Mouse (Mus musculus): ENCODE results near the gene Letm1. TPM values are rescaled to one million over a fixed set of nuclear protein-coding genes. Genes with fewer than 3 reads are reported as not detected.

The Letm1 gene
- polyA plus RNA-seq (2012; rRNA removed) = 64.4 and 127 TPM in 2 replicates

- H3K36me3 ChIP-seq (ENCODE audit: control insufficient read depth, insufficient read depth, low read length) = peaks cover 6% of the 10 kb centered on the region
- under 1% methylated on average over 65 of the region's 65 CpGs for WGBS
- peak; percentile 80 for TF ChIP-seq POLR2A (IDR thresholded peaks at IDR 0.05; ENCODE audit: low read depth, low read length)
- TF ChIP-seq CTCF (IDR thresholded peaks at IDR 0.05; ENCODE audit: extremely low read depth, insufficient read length, insufficient replicate concordance, low read depth, low read length) = no peak
- peaks cover 10% of the 10 kb centered on the region for H3K4me1 ChIP-seq (ENCODE audit: control insufficient read depth, insufficient read depth, insufficient read length, low read length)
- peak within 1 kb of the TSS; percentile 86 for H3K27ac ChIP-seq (ENCODE audit: insufficient read depth, low read depth, low read length)
- peak within 1 kb of the TSS; percentile 88 for H3K4me3 ChIP-seq (ENCODE audit: low read depth, low read length)
- H3K27me3 ChIP-seq (ENCODE audit: control insufficient read depth, insufficient read depth, low read length) = no peaks in the 10 kb centered on the region
These were observed at the start of gene Letm1 for GRCm38 (mm10) chr5:33782345-33782998. TSS of gene Letm1 (minus strand) at chr5:33782817.

DNA sequence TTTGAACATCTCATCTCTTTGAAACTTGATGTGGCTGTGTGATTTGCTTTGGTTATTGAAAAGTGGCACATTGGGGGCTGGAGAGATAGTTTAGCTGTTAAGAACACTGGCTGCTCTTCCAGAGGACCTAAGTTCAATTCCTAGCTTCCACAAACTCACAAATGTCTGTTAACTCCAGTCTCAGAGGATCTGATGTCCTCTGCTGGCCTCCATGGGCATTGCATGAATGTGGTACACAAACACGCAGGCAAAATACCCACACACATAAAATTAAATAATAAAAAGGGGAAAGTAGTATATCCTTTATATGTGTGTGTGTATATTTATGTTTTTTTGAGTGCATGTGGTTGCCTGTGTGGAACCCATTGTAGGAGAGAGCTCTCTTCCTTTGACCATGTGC, 48.2 kb upstream of the Letm1 start:
- 74% methylated on average over 1 of the region's 1 CpGs for WGBS
- Histone ChIP-seq H3K4me3 (ENCODE audit: low read depth, low read length) (no peak overlapping the region), H3K27me3 (ENCODE audit: control insufficient read depth, insufficient read depth, low read length) (no peaks in the 10 kb centered on the region), H3K4me1 (ENCODE audit: control insufficient read depth, insufficient read depth, insufficient read length, low read length) (no peaks in the 10 kb centered on the region), H3K36me3 (ENCODE audit: control insufficient read depth, insufficient read depth, low read length) (no peaks in the 10 kb centered on the region; the same call in 1 of the 2 replicates), H3K27ac (ENCODE audit: insufficient read depth, low read depth, low read length) (no peak overlapping the region)
- no peak for TF ChIP-seq POLR2A (IDR thresholded peaks at IDR 0.05; ENCODE audit: low read depth, low read length)
- no peak for TF ChIP-seq CTCF (IDR thresholded peaks at IDR 0.05; ENCODE audit: extremely low read depth, insufficient read length, insufficient replicate concordance, low read depth, low read length)

DNA sequence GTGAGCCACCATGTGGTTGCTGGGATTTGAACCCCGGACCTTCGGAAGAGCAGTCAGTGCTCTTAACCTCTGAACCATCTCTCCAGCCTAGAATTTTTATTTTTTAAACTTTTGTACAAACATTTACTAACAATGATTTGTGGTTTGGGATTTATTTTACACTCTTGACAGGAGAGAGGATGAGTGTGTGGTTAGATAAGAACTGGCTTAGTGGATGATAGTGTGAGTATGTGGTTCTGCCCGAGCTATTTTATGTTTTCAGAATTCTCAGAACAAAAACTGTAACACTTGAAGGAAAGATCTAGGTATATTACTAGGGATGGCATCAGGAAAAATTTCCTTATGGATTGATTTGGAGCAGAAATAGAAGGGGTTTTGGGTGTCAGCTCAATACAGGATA, 47.3 kb upstream of the Letm1 start:
- TF ChIP-seq CTCF (IDR thresholded peaks at IDR 0.05; ENCODE audit: extremely low read depth, insufficient read length, insufficient replicate concordance, low read depth, low read length) (no peak), POLR2A (IDR thresholded peaks at IDR 0.05; ENCODE audit: low read depth, low read length) (no peak)
- 84% methylated on average over 3 of the region's 3 CpGs for WGBS
- Histone ChIP-seq H3K27me3 (ENCODE audit: control insufficient read depth, insufficient read depth, low read length) (no peaks in the 10 kb centered on the region), H3K36me3 (ENCODE audit: control insufficient read depth, insufficient read depth, low read length) (no peaks in the 10 kb centered on the region; the same call in 1 of the 2 replicates), H3K27ac (ENCODE audit: insufficient read depth, low read depth, low read length) (no peak overlapping the region), H3K4me1 (ENCODE audit: control insufficient read depth, insufficient read depth, insufficient read length, low read length) (no peaks in the 10 kb centered on the region), H3K4me3 (ENCODE audit: low read depth, low read length) (no peak overlapping the region)

DNA sequence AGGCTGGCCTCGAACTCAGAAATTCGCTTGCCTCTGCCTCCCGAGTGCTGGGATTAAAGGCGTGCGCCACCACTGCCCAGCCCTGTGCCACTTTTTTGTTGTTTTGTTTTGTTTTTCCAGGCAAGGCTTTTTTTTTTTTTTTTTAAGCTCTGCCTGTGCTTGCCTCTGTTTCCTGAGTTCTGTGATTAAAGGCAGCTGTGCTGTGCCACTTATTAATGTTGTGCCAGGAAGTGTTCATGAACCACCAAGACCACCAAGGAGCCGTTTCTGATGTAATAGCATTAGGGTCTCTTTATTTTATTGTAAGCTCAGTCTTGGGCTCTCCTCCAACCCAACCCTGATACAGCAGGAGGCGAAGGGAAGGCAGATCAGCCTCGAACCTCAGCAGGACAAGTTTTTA, 45.5 kb upstream of the Letm1 start:
- 86% methylated on average over 8 of the region's 8 CpGs for WGBS
- Histone ChIP-seq H3K27ac (ENCODE audit: insufficient read depth, low read depth, low read length) (no peak overlapping the region), H3K27me3 (ENCODE audit: control insufficient read depth, insufficient read depth, low read length) (no peaks in the 10 kb centered on the region), H3K4me1 (ENCODE audit: control insufficient read depth, insufficient read depth, insufficient read length, low read length) (no peaks in the 10 kb centered on the region), H3K4me3 (ENCODE audit: low read depth, low read length) (no peak overlapping the region), H3K36me3 (ENCODE audit: control insufficient read depth, insufficient read depth, low read length) (no peaks in the 10 kb centered on the region; the same call in 1 of the 2 replicates)
- no peak for TF ChIP-seq CTCF (IDR thresholded peaks at IDR 0.05; ENCODE audit: extremely low read depth, insufficient read length, insufficient replicate concordance, low read depth, low read length)

DNA sequence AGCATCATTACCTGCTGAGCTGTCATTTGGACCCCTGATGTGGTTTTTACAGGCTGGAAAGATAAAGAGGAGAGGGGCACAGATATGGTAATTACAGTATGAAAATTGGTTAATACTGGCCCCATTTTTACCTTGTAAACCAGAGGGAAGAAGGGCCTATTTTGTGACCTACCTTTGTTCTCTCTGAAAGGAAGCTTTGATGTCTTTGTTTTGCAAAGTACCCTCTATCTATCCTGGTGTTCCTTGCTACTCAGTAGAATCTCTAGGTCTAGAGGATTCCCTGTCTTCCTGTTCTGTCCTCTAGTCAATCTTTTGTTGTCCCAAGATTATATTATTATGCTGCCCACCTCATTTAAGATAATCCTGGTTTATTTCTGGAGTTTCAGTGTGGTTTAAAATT, 43.4 kb upstream of the Letm1 start:
- no peak for TF ChIP-seq POLR2A (IDR thresholded peaks at IDR 0.05; ENCODE audit: low read depth, low read length)
- Histone ChIP-seq H3K4me3 (ENCODE audit: low read depth, low read length) (no peak overlapping the region), H3K27me3 (ENCODE audit: control insufficient read depth, insufficient read depth, low read length) (no peaks in the 10 kb centered on the region), H3K27ac (ENCODE audit: insufficient read depth, low read depth, low read length) (no peak overlapping the region), H3K36me3 (ENCODE audit: control insufficient read depth, insufficient read depth, low read length) (no peaks in the 10 kb centered on the region; the same call in 1 of the 2 replicates), H3K4me1 (ENCODE audit: control insufficient read depth, insufficient read depth, insufficient read length, low read length) (no peaks in the 10 kb centered on the region)

DNA sequence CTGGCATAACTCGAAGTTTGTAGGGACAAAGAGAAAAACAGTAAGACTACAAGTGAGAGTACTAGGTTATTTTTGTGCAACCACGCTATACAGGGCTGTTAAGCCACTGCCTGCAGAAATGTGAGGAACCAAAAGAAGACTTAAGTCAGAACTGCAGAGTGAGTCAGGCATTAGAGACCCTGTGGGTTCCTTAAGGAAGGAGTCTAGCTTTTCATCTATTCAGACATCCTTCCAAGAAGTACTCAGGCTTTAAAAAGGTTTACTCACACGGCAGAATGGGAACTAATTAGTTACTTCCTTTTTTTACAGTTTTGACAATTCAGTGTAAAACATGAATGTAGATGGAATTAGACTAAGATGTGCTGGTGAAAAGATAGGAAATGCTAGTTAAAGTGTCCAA, 39.8 kb upstream of the Letm1 start:
- Histone ChIP-seq H3K27ac (ENCODE audit: insufficient read depth, low read depth, low read length) (no peak overlapping the region), H3K36me3 (ENCODE audit: control insufficient read depth, insufficient read depth, low read length) (no peaks in the 10 kb centered on the region), H3K27me3 (ENCODE audit: control insufficient read depth, insufficient read depth, low read length) (no peaks in the 10 kb centered on the region), H3K4me3 (ENCODE audit: low read depth, low read length) (no peak overlapping the region), H3K4me1 (ENCODE audit: control insufficient read depth, insufficient read depth, insufficient read length, low read length) (peaks cover 2% of the 10 kb centered on the region; the same call in 1 of the 2 replicates)
- 30% methylated on average over 3 of the region's 3 CpGs for WGBS
- no peak for TF ChIP-seq POLR2A (IDR thresholded peaks at IDR 0.05; ENCODE audit: low read depth, low read length)
- TF ChIP-seq CTCF (IDR thresholded peaks at IDR 0.05; ENCODE audit: extremely low read depth, insufficient read length, insufficient replicate concordance, low read depth, low read length) = no peak

DNA sequence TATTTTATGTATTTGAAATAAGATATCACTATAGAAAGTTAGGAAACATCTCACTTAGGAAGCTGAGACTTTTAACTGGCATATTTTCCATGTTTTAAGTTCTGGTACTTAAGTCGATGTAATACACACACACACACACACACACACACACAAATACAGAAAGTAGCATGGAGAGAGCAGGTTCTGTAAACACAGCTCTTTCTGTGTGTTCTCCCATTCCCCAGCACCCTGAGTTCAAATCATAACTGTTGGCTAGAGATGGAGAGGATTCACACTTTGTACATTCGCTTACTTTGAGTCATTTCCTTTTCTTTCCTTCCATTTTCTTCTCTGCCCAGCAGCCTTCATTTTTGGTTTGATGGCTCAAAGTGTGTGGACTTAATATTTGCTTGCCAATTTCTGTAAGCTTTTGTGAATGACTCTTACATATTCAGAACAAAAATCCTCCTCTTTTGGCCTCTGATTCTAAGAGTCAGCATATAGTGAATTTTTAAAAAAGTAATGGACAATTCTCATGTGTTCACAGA, 39.3 kb upstream of the Letm1 start:
- 17% methylated on average over 2 of the region's 2 CpGs for WGBS
- H3K27ac ChIP-seq (ENCODE audit: insufficient read depth, low read depth, low read length) = no peak overlapping the region
- H3K4me1 ChIP-seq (ENCODE audit: control insufficient read depth, insufficient read depth, insufficient read length, low read length) = peaks cover 2% of the 10 kb centered on the region; the same call in 1 of the 2 replicates
- H3K27me3 ChIP-seq (ENCODE audit: control insufficient read depth, insufficient read depth, low read length) = no peaks in the 10 kb centered on the region
- no peak for TF ChIP-seq POLR2A (IDR thresholded peaks at IDR 0.05; ENCODE audit: low read depth, low read length)
- no peak for TF ChIP-seq CTCF (IDR thresholded peaks at IDR 0.05; ENCODE audit: extremely low read depth, insufficient read length, insufficient replicate concordance, low read depth, low read length)
- H3K4me3 ChIP-seq (ENCODE audit: low read depth, low read length) = no peak overlapping the region
- H3K36me3 ChIP-seq (ENCODE audit: control insufficient read depth, insufficient read depth, low read length) = no peaks in the 10 kb centered on the region
